Mouse (Mus musculus) testis, adult 2 months (tissue): ENCODE measurements around the gene Ints7.

Experiments used
- CTCF ChIP-seq: fragments of 200-500 bp; IDR thresholded peaks from 2 replicates; pipeline ENCODE4 v1.5.1; 2012; ENCODE audit warnings: low read depth, mild to moderate bottlenecking, inconsistent platforms, low read length, moderate library complexity; ENCODE audit not compliant: control insufficient read depth, insufficient read depth, insufficient replicate concordance
- POLR2A ChIP-seq: fragments of 200-500 bp; IDR thresholded peaks from 2 replicates; pipeline ENCODE4 v1.6.1; 2012; ENCODE audit warnings: low read depth, mild to moderate bottlenecking, inconsistent platforms, low read length, moderate library complexity; ENCODE audit not compliant: control insufficient read depth

- TF ChIP-seq CTCF: no peak
- TF ChIP-seq POLR2A: no peak
Observed at GRCm38 (mm10) chr1:191638404-191638803, 63.0 kb downstream of the Ints7 start.
